Mouse (Mus musculus): Measurements from ENCODE around the gene Ncaph2. TPM values are rescaled to one million over a fixed set of nuclear protein-coding genes. Genes with fewer than 3 reads are reported as not detected.

Gene Ncaph2
- polyA plus RNA-seq, 1 experiment from 2014 or later, result 171 TPM

DNA sequence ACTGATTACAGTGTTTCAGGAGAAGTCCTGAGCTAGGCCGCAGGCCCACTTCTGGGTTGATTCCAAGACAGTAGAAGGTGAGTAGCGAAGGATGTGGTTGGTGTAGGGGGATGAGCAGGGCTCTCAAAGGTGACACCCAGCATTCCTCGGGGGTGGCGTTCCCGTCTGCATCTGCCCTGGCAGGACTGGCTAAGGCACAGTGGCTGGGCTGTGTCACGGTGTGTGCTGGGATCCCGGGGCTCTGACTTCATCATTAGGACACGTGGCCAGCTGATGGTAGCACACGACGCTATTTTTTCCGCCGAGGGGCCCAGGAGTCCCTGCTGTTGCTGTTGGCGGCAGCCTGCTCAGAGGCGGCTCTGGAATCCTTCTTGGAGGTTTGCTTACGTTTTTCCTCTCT is 4.2 kb upstream of the Ncaph2 start:
- WGBS, result 86% methylated on average over 15 of the region's 15 CpGs
- Histone ChIP-seq H3K27ac (replicated peaks; ENCODE audit: low read depth, low read length) (no peak overlapping the region), H3K4me2 (ENCODE audit: low read depth, low read length) (no peak overlapping the region), H3K4me3 (ENCODE audit: low read depth, low read length) (no peak overlapping the region), H3K9me3 (replicated peaks; ENCODE audit: control insufficient read depth, low read length) (no peaks in the 10 kb centered on the region), H3K9ac (replicated peaks; ENCODE audit: low read length) (no peak overlapping the region), H3K4me1 (ENCODE audit: control insufficient read depth, insufficient read depth, low read length) (no peaks in the 10 kb centered on the region), H3K27me3 (ENCODE audit: control insufficient read depth, insufficient read depth, low read length) (no peaks in the 10 kb centered on the region), H3K36me3 (replicated peaks; ENCODE audit: control insufficient read depth, insufficient read depth, low read depth, low read length) (peaks cover 8% of the 10 kb centered on the region)
- ATAC-seq (replicated peaks; ENCODE audit: insufficient number of reproducible peaks, low FRiP score, low TSS enrichment, low read depth), result no peak
- DNase-seq (ENCODE audit: low spot score), result no peak

- Histone ChIP-seq H3K4me3 (ENCODE audit: low read depth, low read length) (no peak overlapping the region), H3K27ac (replicated peaks; ENCODE audit: low read depth, low read length) (no peak overlapping the region), H3K27me3 (ENCODE audit: control insufficient read depth, insufficient read depth, low read length) (no peaks in the 10 kb centered on the region), H3K4me1 (ENCODE audit: control insufficient read depth, insufficient read depth, low read length) (no peaks in the 10 kb centered on the region), H3K4me2 (ENCODE audit: low read depth, low read length) (no peak overlapping the region), H3K9ac (replicated peaks; ENCODE audit: low read length) (no peak overlapping the region), H3K9me3 (replicated peaks; ENCODE audit: control insufficient read depth, low read length) (no peaks in the 10 kb centered on the region), H3K36me3 (replicated peaks; ENCODE audit: control insufficient read depth, insufficient read depth, low read depth, low read length) (peaks cover 8% of the 10 kb centered on the region)
- ATAC-seq (replicated peaks; ENCODE audit: insufficient number of reproducible peaks, low FRiP score, low TSS enrichment, low read depth), result no peak
- 94% methylated on average over 14 of the region's 14 CpGs for WGBS
- no peak for DNase-seq (ENCODE audit: low spot score)
Measured at GRCm38 (mm10) chr15:89352054-89352453, 3.5 kb upstream of the Ncaph2 start.

DNA sequence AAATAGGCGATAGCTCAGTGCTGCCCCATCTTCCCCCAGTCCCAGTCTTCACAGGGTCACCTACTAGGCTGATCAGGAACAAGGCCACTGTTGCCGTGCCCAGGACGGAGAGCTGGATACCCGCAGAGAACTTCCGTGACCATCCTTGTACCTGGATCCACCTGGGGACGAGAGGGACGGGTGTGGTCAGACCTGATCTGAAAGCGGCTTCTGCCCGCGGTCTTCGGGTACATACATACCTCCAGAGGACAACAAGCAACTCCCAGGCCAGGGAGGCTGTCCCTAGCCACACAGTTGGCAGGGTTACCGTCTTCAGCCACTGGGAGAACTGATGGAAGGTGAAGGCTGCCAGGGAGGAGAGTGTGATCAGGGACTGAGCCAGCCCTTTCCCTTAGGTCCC is 2.7 kb upstream of the Ncaph2 start:
- no peak for ATAC-seq (replicated peaks; ENCODE audit: insufficient number of reproducible peaks, low FRiP score, low TSS enrichment, low read depth)
- Histone ChIP-seq H3K9me3 (replicated peaks; ENCODE audit: control insufficient read depth, low read length) (no peaks in the 10 kb centered on the region), H3K27me3 (ENCODE audit: control insufficient read depth, insufficient read depth, low read length) (no peaks in the 10 kb centered on the region), H3K9ac (replicated peaks; ENCODE audit: low read length) (no peak overlapping the region), H3K4me2 (ENCODE audit: low read depth, low read length) (no peak overlapping the region), H3K27ac (replicated peaks; ENCODE audit: low read depth, low read length) (no peak overlapping the region), H3K4me1 (ENCODE audit: control insufficient read depth, insufficient read depth, low read length) (no peaks in the 10 kb centered on the region), H3K4me3 (ENCODE audit: low read depth, low read length) (no peak overlapping the region), H3K36me3 (replicated peaks; ENCODE audit: control insufficient read depth, insufficient read depth, low read depth, low read length) (peaks cover 8% of the 10 kb centered on the region)
- no peak for DNase-seq (ENCODE audit: low spot score)
- whole genome bisulfite sequencing, result 97% methylated on average over 12 of the region's 12 CpGs

DNA sequence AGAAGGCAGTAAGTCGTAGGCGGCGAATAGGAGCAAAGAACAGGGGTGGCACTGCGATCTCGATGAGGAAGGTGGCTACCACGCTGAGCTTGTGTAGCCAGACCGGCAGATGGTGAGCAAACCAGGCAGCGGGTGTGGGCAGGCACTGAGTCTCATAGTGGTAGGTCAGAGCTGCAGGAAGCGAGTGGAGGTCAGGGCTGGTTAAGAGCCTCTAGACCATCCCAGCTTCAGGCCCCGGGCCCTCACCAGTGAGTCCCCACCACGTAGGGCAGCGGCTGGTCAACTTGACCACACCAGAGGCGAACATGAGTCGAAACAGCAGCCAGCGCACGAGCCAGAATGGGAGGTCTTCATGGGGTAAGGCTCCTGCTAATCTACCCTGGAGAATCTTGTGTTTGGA is 1.7 kb upstream of the Ncaph2 start:
- Histone ChIP-seq H3K9ac (replicated peaks; ENCODE audit: low read length) (no peak overlapping the region), H3K36me3 (replicated peaks; ENCODE audit: control insufficient read depth, insufficient read depth, low read depth, low read length) (peaks cover 8% of the 10 kb centered on the region), H3K4me2 (ENCODE audit: low read depth, low read length) (no peak overlapping the region), H3K9me3 (replicated peaks; ENCODE audit: control insufficient read depth, low read length) (no peaks in the 10 kb centered on the region), H3K4me3 (ENCODE audit: low read depth, low read length) (no peak overlapping the region), H3K27me3 (ENCODE audit: control insufficient read depth, insufficient read depth, low read length) (no peaks in the 10 kb centered on the region), H3K4me1 (ENCODE audit: control insufficient read depth, insufficient read depth, low read length) (no peaks in the 10 kb centered on the region), H3K27ac (replicated peaks; ENCODE audit: low read depth, low read length) (no peak overlapping the region)
- DNase-seq (ENCODE audit: low spot score) (no peak), ATAC-seq (replicated peaks; ENCODE audit: insufficient number of reproducible peaks, low FRiP score, low TSS enrichment, low read depth) (no peak)
- 96% methylated on average over 16 of the region's 16 CpGs for WGBS

DNA sequence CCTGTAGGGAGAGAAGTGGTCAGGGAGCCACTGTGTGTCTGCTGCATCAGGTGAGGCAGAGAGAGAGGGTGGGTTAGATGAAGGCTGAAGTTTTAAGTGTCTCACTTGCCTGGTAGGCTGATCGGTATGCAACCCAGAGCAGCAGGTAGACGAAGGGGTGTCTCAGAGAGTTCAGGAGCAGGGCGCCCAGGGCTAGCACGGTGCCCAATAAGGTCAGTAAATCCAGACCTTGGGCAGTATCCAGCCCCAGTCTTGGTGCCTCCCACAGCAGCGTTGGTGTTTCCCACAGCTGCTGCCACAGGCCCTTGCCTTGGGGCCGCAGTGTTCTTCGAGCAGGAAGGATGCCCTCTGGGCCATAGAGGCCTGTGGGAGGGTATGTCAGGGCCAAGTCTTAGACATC is 1.1 kb upstream of the Ncaph2 start:
- peak overlapping the region; percentile 67 for H3K4me2 ChIP-seq (ENCODE audit: low read depth, low read length)
- DNase-seq (ENCODE audit: low spot score) (no peak), ATAC-seq (replicated peaks; ENCODE audit: insufficient number of reproducible peaks, low FRiP score, low TSS enrichment, low read depth) (no peak)
- no peaks in the 10 kb centered on the region for H3K9me3 ChIP-seq (replicated peaks; ENCODE audit: control insufficient read depth, low read length)
- H3K4me1 ChIP-seq (ENCODE audit: control insufficient read depth, insufficient read depth, low read length), result no peaks in the 10 kb centered on the region
- no peaks in the 10 kb centered on the region for H3K27me3 ChIP-seq (ENCODE audit: control insufficient read depth, insufficient read depth, low read length)
- no peak overlapping the region for H3K27ac ChIP-seq (replicated peaks; ENCODE audit: low read depth, low read length)
- peaks cover 8% of the 10 kb centered on the region for H3K36me3 ChIP-seq (replicated peaks; ENCODE audit: control insufficient read depth, insufficient read depth, low read depth, low read length)
- H3K4me3 ChIP-seq (ENCODE audit: low read depth, low read length), result peak overlapping the region; percentile 63
- H3K9ac ChIP-seq (replicated peaks; ENCODE audit: low read length), result peak overlapping the region; percentile 86
- WGBS, result 85% methylated on average over 7 of the region's 7 CpGs

GRCm38 (mm10) chr15:89356372-89356771 is 853 bp downstream of the Ncaph2 start:
- H3K27me3 ChIP-seq (ENCODE audit: control insufficient read depth, insufficient read depth, low read length), result no peaks in the 10 kb centered on the region
- H3K36me3 ChIP-seq (replicated peaks; ENCODE audit: control insufficient read depth, insufficient read depth, low read depth, low read length), result peaks cover 12% of the 10 kb centered on the region
- peak overlapping the region; percentile 68 for H3K27ac ChIP-seq (replicated peaks; ENCODE audit: low read depth, low read length)
- no peaks in the 10 kb centered on the region for H3K4me1 ChIP-seq (ENCODE audit: control insufficient read depth, insufficient read depth, low read length)
- 1% methylated on average over 15 of the region's 15 CpGs for WGBS
- peak overlapping the region; percentile 63 for H3K4me3 ChIP-seq (ENCODE audit: low read depth, low read length)
- peak; percentile 64 for ATAC-seq (replicated peaks; ENCODE audit: insufficient number of reproducible peaks, low FRiP score, low TSS enrichment, low read depth)
- H3K4me2 ChIP-seq (ENCODE audit: low read depth, low read length), result peak overlapping the region; percentile 32
- peak; percentile 98 for DNase-seq (ENCODE audit: low spot score)
- peak overlapping the region; percentile 86 for H3K9ac ChIP-seq (replicated peaks; ENCODE audit: low read length)
- no peaks in the 10 kb centered on the region for H3K9me3 ChIP-seq (replicated peaks; ENCODE audit: control insufficient read depth, low read length)

DNA sequence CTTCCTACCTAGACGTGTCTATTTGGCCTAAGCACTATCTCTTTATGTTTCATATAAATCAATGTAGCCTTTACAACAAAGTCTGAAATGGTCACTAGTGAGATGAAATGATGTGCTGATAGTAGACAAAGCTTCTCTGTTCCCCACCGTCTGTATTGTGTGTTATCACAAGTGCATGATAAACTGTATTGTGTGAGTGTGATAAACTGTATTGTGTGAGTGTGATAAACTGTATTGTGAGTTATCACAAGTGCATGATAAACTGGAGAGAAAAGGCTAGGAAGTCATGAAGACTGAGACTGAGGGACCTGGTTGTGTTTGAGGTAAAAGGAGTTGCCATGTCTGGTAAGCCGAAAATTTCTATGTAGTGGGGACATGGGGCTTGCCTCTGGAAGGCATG is 3.3 kb downstream of the Ncaph2 start:
- Histone ChIP-seq H3K27me3 (ENCODE audit: control insufficient read depth, insufficient read depth, low read length) (no peaks in the 10 kb centered on the region), H3K4me2 (ENCODE audit: low read depth, low read length) (no peak overlapping the region)
- 89% methylated on average over 3 of the region's 3 CpGs for WGBS

GRCm38 (mm10) chr15:89363051-89363450 is 7.5 kb downstream of the Ncaph2 start:
- Histone ChIP-seq H3K9me3 (replicated peaks; ENCODE audit: control insufficient read depth, low read length) (no peaks in the 10 kb centered on the region), H3K4me1 (ENCODE audit: control insufficient read depth, insufficient read depth, low read length) (no peaks in the 10 kb centered on the region), H3K9ac (replicated peaks; ENCODE audit: low read length) (no peak overlapping the region), H3K36me3 (replicated peaks; ENCODE audit: control insufficient read depth, insufficient read depth, low read depth, low read length) (peaks cover 8% of the 10 kb centered on the region), H3K4me2 (ENCODE audit: low read depth, low read length) (no peak overlapping the region), H3K27me3 (ENCODE audit: control insufficient read depth, insufficient read depth, low read length) (no peaks in the 10 kb centered on the region), H3K4me3 (ENCODE audit: low read depth, low read length) (no peak overlapping the region), H3K27ac (replicated peaks; ENCODE audit: low read depth, low read length) (no peak overlapping the region)
- no peak for DNase-seq (ENCODE audit: low spot score)
- 92% methylated on average over 7 of the region's 7 CpGs for WGBS
- ATAC-seq (replicated peaks; ENCODE audit: insufficient number of reproducible peaks, low FRiP score, low TSS enrichment, low read depth), result no peak

More for the DNA sequence above, 3.3 kb downstream of the Ncaph2 start:
- Histone ChIP-seq H3K4me1 (ENCODE audit: control insufficient read depth, insufficient read depth, low read length) (no peaks in the 10 kb centered on the region), H3K27ac (replicated peaks; ENCODE audit: low read depth, low read length) (no peak overlapping the region), H3K9me3 (replicated peaks; ENCODE audit: control insufficient read depth, low read length) (no peaks in the 10 kb centered on the region), H3K36me3 (replicated peaks; ENCODE audit: control insufficient read depth, insufficient read depth, low read depth, low read length) (peaks cover 4% of the 10 kb centered on the region), H3K4me3 (ENCODE audit: low read depth, low read length) (no peak overlapping the region), H3K9ac (replicated peaks; ENCODE audit: low read length) (no peak overlapping the region)
- ATAC-seq (replicated peaks; ENCODE audit: insufficient number of reproducible peaks, low FRiP score, low TSS enrichment, low read depth) (no peak), DNase-seq (ENCODE audit: low spot score) (no peak)
